Mouse (Mus musculus) neural tube, embryonic 12.5 days (tissue): Measurements from ENCODE around the gene Olfr470. TPM values are rescaled to one million over a fixed set of nuclear protein-coding genes. Genes with fewer than 3 reads are reported as not detected.
"Not testable (repeated sequence)": the region's sequence is repeated elsewhere in the genome, so short reads cannot be mapped to it uniquely, and the experiment has no call there.

Experiments used
- ATAC-seq: fragments of 200-750 bp; cut with Nextera tagmentation; 2 replicates; pipeline ENCODE4 v1.8.0; 2017; ENCODE audit warnings: low read depth, mild to moderate bottlenecking, moderate TSS enrichment, moderate library complexity; ENCODE audit not compliant: low FRiP score
- H3K27ac ChIP-seq: fragments of 300-500 bp; sonication (generic); 2 replicates; pipeline ENCODE4 v1.5.1; 2016
- H3K27me3 ChIP-seq: fragments of 300-500 bp; sonication (generic); replicated peaks from 2 replicates; pipeline ENCODE4 v1.6.1; 2016; ENCODE audit warnings: mild to moderate bottlenecking
- H3K36me3 ChIP-seq: fragments of 300-500 bp; sonication (generic); 2 replicates; pipeline ENCODE4 v1.6.1; 2016; ENCODE audit warnings: mild to moderate bottlenecking
- H3K4me1 ChIP-seq: fragments of 300-500 bp; sonication (generic); 2 replicates; pipeline ENCODE4 v1.6.1; 2016
- H3K4me2 ChIP-seq: fragments of 300-500 bp; sonication (generic); replicated peaks from 2 replicates; pipeline ENCODE4 v1.6.1; 2016; ENCODE audit warnings: mild to moderate bottlenecking
- H3K4me3 ChIP-seq: fragments of 300-500 bp; sonication (generic); 2 replicates; pipeline ENCODE4 v1.5.1; 2016
- H3K9ac ChIP-seq: fragments of 300-500 bp; sonication (generic); 2 replicates; pipeline ENCODE4 v1.6.1; 2016; ENCODE audit warnings: mild to moderate bottlenecking
- H3K9me3 ChIP-seq: fragments of 300-500 bp; sonication (generic); 2 replicates; pipeline ENCODE4 v1.6.1; 2016; ENCODE audit warnings: mild to moderate bottlenecking
- WGBS: fragments of 180-500 bp; shearing (Covaris S2); methylation state at CpG from one replicate; pipeline ENCODE4 v1.1.7; 2016; 5-methylcytosine and 5-hydroxymethylcytosine counted together
- polyA plus RNA-seq: library from polyadenylated mRNA; unstranded; fragments of >200 nt; fragmentation: Nextera tagmentation; extraction: Ambion mirVana; gene quantifications from 2 replicates; pipeline ENCODE4 v1.2.1, GENCODE M21; 2016

Gene Olfr470
- not detected in 2 replicates for polyA plus RNA-seq

DNA sequence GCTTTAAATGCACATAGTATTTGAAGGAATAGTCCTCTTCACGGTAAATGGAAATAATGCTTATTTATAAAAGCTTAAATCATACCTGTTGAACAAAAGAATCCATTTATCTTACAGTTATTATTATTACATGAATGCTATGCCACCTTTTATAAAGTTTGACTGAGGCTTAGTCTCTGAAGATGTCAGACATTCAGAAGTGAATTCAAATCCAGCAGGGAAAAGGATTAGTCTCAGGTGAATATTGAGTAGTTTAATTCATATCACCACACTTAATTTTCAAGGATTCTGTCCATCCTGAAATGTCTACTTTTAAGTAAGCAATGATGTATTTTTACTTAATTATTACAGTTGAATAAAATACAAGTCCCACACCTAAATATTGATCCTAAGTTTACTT is at the start of gene Olfr470:
Olfr470 (minus strand) TSS at position 101 of the 400 bp plus-strand sequence.
- WGBS: 92% methylated on average over 1 of the region's 1 CpGs
- H3K4me2 ChIP-seq: not testable (repeated sequence)

GRCm38 (mm10) chr7:107841719-107842118 is 5.6 kb downstream of the Olfr470 start:
- no peak for ATAC-seq
- WGBS: 85% methylated on average over 1 of the region's 1 CpGs

More for the DNA sequence above, at the start of gene Olfr470:
- H3K27ac ChIP-seq, H3K27me3 ChIP-seq, H3K4me1 ChIP-seq, H3K9ac ChIP-seq, H3K9me3 ChIP-seq, H3K4me3 ChIP-seq, H3K36me3 ChIP-seq, ATAC-seq: not testable (repeated sequence)

GRCm38 (mm10) chr7:107825441-107825840 is 21.8 kb downstream of the Olfr470 start, which contains the start of gene Olfr469:
Gene Olfr469 (minus strand): TSS chr7:107825541.
- not testable (repeated sequence) for H3K4me3 ChIP-seq, ATAC-seq, H3K36me3 ChIP-seq, H3K9ac ChIP-seq, H3K4me1 ChIP-seq, H3K27me3 ChIP-seq, H3K27ac ChIP-seq, H3K9me3 ChIP-seq, H3K4me2 ChIP-seq

More at GRCm38 (mm10) chr7:107841719-107842118, 5.6 kb downstream of the Olfr470 start:
- H3K36me3 ChIP-seq: no peaks in the 10 kb centered on the region
- no peaks in the 10 kb centered on the region for H3K4me1 ChIP-seq
- H3K4me3 ChIP-seq: no peak overlapping the region
- H3K9me3 ChIP-seq: no peaks in the 10 kb centered on the region
- no peaks in the 10 kb centered on the region for H3K27me3 ChIP-seq
- no peak overlapping the region for H3K4me2 ChIP-seq
- H3K27ac ChIP-seq: no peak overlapping the region
- no peak overlapping the region for H3K9ac ChIP-seq

DNA sequence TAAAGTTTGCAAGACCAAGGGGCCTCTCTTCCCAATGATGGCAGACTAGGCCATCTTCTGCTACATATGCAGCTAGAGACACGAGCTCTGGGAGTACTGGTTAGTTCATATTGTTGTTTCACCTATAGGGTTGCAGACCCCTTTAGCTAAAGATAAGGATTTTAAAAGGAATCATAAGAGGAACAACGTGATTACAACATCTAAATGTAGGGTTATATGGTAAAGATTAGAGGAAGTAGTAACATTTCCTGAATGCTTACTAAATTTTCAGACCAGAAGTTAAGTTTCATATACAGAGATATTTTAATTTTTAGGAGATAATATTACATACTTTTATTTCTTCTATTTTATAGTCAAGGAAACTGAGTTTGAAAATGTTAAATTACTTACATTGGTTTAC is 23.4 kb downstream of the Olfr470 start:
- not testable (repeated sequence) for H3K9me3 ChIP-seq, H3K4me3 ChIP-seq, ATAC-seq, H3K9ac ChIP-seq, H3K27ac ChIP-seq, H3K27me3 ChIP-seq, H3K36me3 ChIP-seq, H3K4me1 ChIP-seq, H3K4me2 ChIP-seq
- 77% methylated on average over 2 of the region's 2 CpGs for WGBS

DNA sequence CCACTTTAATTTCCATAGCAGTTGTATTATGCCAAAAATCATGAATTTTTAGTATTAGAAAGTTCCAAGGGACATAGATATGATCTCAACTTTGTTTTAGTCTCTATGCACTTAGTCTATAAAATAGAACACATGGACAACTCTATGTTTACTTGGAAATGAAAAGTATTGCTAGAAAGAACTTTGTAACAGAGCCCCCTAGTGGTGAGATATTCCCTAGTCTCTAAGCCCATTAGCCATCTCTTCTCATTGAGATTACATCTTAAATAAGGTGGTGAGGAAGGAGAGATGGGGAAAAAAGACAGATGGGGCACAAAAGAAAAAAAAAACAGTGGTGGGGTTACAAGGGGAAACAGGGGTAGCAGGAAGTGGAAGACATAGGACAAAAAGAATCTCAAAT is 27.8 kb downstream of the Olfr470 start:
- Histone ChIP-seq H3K27ac (no peak overlapping the region), H3K27me3 (no peaks in the 10 kb centered on the region), H3K4me2 (no peak overlapping the region), H3K4me1 (no peaks in the 10 kb centered on the region), H3K9me3 (no peaks in the 10 kb centered on the region), H3K9ac (no peak overlapping the region), H3K36me3 (no peaks in the 10 kb centered on the region), H3K4me3 (no peak overlapping the region)
- no peak for ATAC-seq

- Histone ChIP-seq H3K4me2 (no peak within 1 kb of the TSS), H3K9ac (no peak within 1 kb of the TSS), H3K36me3 (no peaks in the 10 kb centered on the region), H3K27me3 (no peaks in the 10 kb centered on the region), H3K9me3 (no peaks in the 10 kb centered on the region), H3K4me3 (no peak within 1 kb of the TSS), H3K27ac (no peak within 1 kb of the TSS), H3K4me1 (no peaks in the 10 kb centered on the region)
- ATAC-seq: no peak
Observed at GRCm38 (mm10) chr7:107811963-107812362, 35.3 kb downstream of the Olfr470 start, which contains the start of gene Olfr467. Gene Olfr467 (plus strand): TSS chr7:107812263.

DNA sequence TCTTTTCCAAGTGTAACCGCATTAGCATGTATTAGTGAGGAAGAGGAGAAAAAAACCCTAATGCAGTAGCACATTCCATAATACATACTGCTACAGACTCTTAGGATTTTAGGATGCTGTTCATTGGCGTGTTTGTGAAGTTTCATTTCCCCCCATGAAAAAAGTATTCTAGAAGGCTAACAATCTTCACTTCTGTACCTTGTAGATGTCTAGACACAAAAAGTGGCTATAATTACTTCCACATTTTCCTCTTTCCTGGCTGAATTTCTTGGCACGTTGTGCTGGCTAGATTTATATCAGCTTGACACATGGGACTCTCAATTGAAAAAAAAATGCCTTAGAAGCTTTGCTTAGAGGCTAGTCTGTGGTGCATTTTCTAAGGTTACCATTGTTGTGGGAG is 45.2 kb downstream of the Olfr470 start:
- Histone ChIP-seq H3K27ac (no peak overlapping the region), H3K27me3 (no peaks in the 10 kb centered on the region), H3K4me3 (no peak overlapping the region), H3K4me1 (no peaks in the 10 kb centered on the region), H3K9me3 (no peaks in the 10 kb centered on the region), H3K9ac (no peak overlapping the region), H3K4me2 (no peak overlapping the region), H3K36me3 (no peaks in the 10 kb centered on the region)
- ATAC-seq: no peak
- 72% methylated on average over 3 of the region's 3 CpGs for WGBS

DNA sequence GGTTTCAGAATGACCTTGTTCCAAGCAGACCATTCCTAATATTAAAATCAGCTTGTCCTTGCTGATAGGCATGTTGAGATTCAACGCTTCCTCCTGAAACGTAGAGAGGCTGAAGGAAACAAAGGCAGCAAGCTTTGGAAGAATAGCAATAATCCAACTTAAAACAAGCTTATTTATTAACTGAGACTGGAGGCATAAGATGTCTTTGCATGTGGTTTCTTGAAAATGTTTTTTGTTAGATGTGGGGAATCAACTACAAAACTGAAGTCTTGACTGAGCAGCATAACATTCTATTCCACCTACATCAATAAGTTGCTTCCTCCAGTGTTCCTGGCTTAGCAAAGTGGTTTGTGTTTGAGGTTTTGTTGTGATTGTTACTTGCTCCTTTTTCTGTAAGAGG is 46.2 kb downstream of the Olfr470 start, which contains the start of gene Ovch2:
Ovch2 (minus strand) TSS at position 101 of the 400 bp plus-strand sequence.
- Histone ChIP-seq H3K36me3 (no peaks in the 10 kb centered on the region), H3K27ac (no peak within 1 kb of the TSS), H3K9me3 (no peaks in the 10 kb centered on the region), H3K4me1 (no peaks in the 10 kb centered on the region), H3K27me3 (no peaks in the 10 kb centered on the region), H3K4me3 (no peak within 1 kb of the TSS), H3K9ac (no peak within 1 kb of the TSS), H3K4me2 (no peak within 1 kb of the TSS)
- WGBS: 95% methylated on average over 2 of the region's 2 CpGs
- ATAC-seq: no peak

- 97% methylated on average over 2 of the region's 2 CpGs for WGBS
Observed at GRCm38 (mm10) chr7:107796500-107796899, 50.8 kb downstream of the Olfr470 start.

More at GRCm38 (mm10) chr7:107796500-107796899, 50.8 kb downstream of the Olfr470 start:
- Histone ChIP-seq H3K4me3 (no peak overlapping the region), H3K36me3 (no peaks in the 10 kb centered on the region), H3K27ac (no peak overlapping the region), H3K4me1 (no peaks in the 10 kb centered on the region), H3K9ac (no peak overlapping the region), H3K4me2 (no peak overlapping the region), H3K9me3 (no peaks in the 10 kb centered on the region), H3K27me3 (no peaks in the 10 kb centered on the region)
- ATAC-seq: no peak

Other genes with a start within 250 kb of the Olfr470 start
- gene 5330417H12Rik, start 222.3 kb downstream of the Olfr470 start, polyA plus RNA-seq: not detected in 2 replicates
- gene Cyb5r2, start 89.5 kb downstream of the Olfr470 start, polyA plus RNA-seq: 0.10 and 0.17 TPM in 2 replicates
- gene Ovch2, start 46.3 kb downstream of the Olfr470 start, polyA plus RNA-seq: not detected in 2 replicates
- gene Olfr467, start 35.2 kb downstream of the Olfr470 start, polyA plus RNA-seq: not detected in 2 replicates
- not detected in 2 replicates for gene Olfr469, start 21.9 kb downstream of the Olfr470 start, polyA plus RNA-seq
- 0.04 TPM in 1 of 2 replicates, not detected in the other for gene Olfr472, start 50.4 kb upstream of the Olfr470 start, polyA plus RNA-seq
- gene Olfr473, start 83.0 kb upstream of the Olfr470 start, polyA plus RNA-seq: not detected in 2 replicates
- gene Olfr474, start 107.2 kb upstream of the Olfr470 start, polyA plus RNA-seq: not detected in 2 replicates
- gene Olfr476, start 117.3 kb upstream of the Olfr470 start, polyA plus RNA-seq: not detected in 2 replicates
- gene Olfr477, start 139.2 kb upstream of the Olfr470 start, polyA plus RNA-seq: not detected in 2 replicates
- not detected in 2 replicates for gene Olfr478, start 186.5 kb upstream of the Olfr470 start, polyA plus RNA-seq
- not detected in 2 replicates for gene Olfr479, start 203.2 kb upstream of the Olfr470 start, polyA plus RNA-seq
- gene Olfr480, start 219.9 kb upstream of the Olfr470 start, polyA plus RNA-seq: not detected in 2 replicates
- not detected in 2 replicates for gene Olfr481, start 232.4 kb upstream of the Olfr470 start, polyA plus RNA-seq